26 mouse cellular contexts compared by ENCODE assay signal in genomic region chr12:71269367-71269766, GRCm38 (mm10). TPM values are rescaled to one million over a fixed set of nuclear protein-coding genes. Genes with fewer than 3 reads are reported as not detected.
DNase-seq lines count a peak whose midpoint lies in the region; ATAC-seq and TF ChIP-seq lines count a peak whose summit lies in the region.
"Had no signal": no experiment of that assay in that cellular context is flagged by ENCODE, and none has a peak within 500 bp of the region (broad histone marks: within the 10 kb centered on the region; RNA-seq: fewer than 3 reads in every experiment).

No protein-coding gene starts in this region.

- no peak overlapping the region for H3K4me2 ChIP-seq in midbrain, embryonic 11.5 days
- no peak overlapping the region for H3K4me2 ChIP-seq in midbrain, embryonic 15.5 days
- H3K4me2 ChIP-seq: embryonic facial prominence, embryonic 13.5 days; embryonic facial prominence, embryonic 15.5 days; forebrain, embryonic 12.5 days; forebrain, embryonic 15.5 days had no signal

- no peaks in the 10 kb centered on the region for H3K36me3 ChIP-seq in midbrain, embryonic 11.5 days (ENCODE audit: control insufficient read depth, insufficient read depth, low read length)
- no peaks in the 10 kb centered on the region for H3K36me3 ChIP-seq in midbrain, embryonic 15.5 days (replicated peaks)
- no peaks in the 10 kb centered on the region for H3K36me3 ChIP-seq in ES-E14 (ENCODE audit: control insufficient read depth, insufficient read depth, low read length, poor library complexity, severe bottlenecking)
- H3K36me3 ChIP-seq: embryonic facial prominence, embryonic 13.5 days; embryonic facial prominence, embryonic 15.5 days; forebrain, embryonic 10.5 days; forebrain, embryonic 12.5 days; forebrain, embryonic 15.5 days had no signal

- WGBS in midbrain, embryonic 11.5 days, result 89% methylated on average over 7 of the region's 7 CpGs
- 91% methylated on average over 7 of the region's 7 CpGs for WGBS in midbrain, embryonic 15.5 days

- no peak overlapping the region for H3K9ac ChIP-seq in midbrain, embryonic 11.5 days (ENCODE audit: low read length)
- no peak overlapping the region for H3K9ac ChIP-seq in midbrain, embryonic 15.5 days
- no peak overlapping the region for H3K9ac ChIP-seq in ES-E14 (ENCODE audit: insufficient read depth, low read depth, low read length, poor library complexity, severe bottlenecking)
- H3K9ac ChIP-seq: embryonic facial prominence, embryonic 13.5 days; embryonic facial prominence, embryonic 15.5 days; forebrain, embryonic 12.5 days; forebrain, embryonic 15.5 days; forebrain, postnatal 0 days had no signal

- no peaks in the 10 kb centered on the region for H3K27me3 ChIP-seq in midbrain, embryonic 11.5 days (ENCODE audit: control insufficient read depth, insufficient read depth, low read length)
- no peaks in the 10 kb centered on the region for H3K27me3 ChIP-seq in midbrain, embryonic 15.5 days (replicated peaks)
- H3K27me3 ChIP-seq: CH12.LX; embryonic facial prominence, embryonic 13.5 days; embryonic facial prominence, embryonic 15.5 days; forebrain, embryonic 12.5 days; forebrain, embryonic 15.5 days had no signal

- peak; percentile 31 for DNase-seq in midbrain, embryonic 11.5 days (ENCODE audit: low spot score, missing footprints)
- DNase-seq in ES-E14 (ENCODE audit: low read depth, low spot score), result no peak
- DNase-seq in layer of hippocampus, postnatal 25 days (ENCODE audit: extremely low spot score in 1 of 2, low spot score in 1 of 2), result no peak
- DNase-seq in urinary bladder, postnatal 14 days (ENCODE audit: low spot score), result no peak
- DNase-seq: adrenal gland, adult 8-10 months; adrenal gland, postnatal 14 days; adrenal gland, postnatal 36 days; B cell, adult 2 months; cerebellum, adult 11-12 months; cerebellum, adult 2 months; cerebellum, adult 9-10 months; cerebellum, postnatal 10 days; cerebellum, postnatal 25 days; embryo, embryonic 11 days; forebrain, postnatal 0 days had no signal

- ATAC-seq in midbrain, embryonic 11.5 days (ENCODE audit: low FRiP score), result no peak
- no peak for ATAC-seq in midbrain, embryonic 15.5 days (replicated peaks)
- ATAC-seq: activated CD4-positive, CD25-positive, alpha-beta regulatory T cell, adult 4 months; CD4-positive, CD25-positive, alpha-beta regulatory T cell, adult 4 months; forebrain, embryonic 15.5 days; forebrain, postnatal 0 days had no signal

- H3K9me3 ChIP-seq in midbrain, embryonic 11.5 days (ENCODE audit: control insufficient read depth, low read length), result no peaks in the 10 kb centered on the region
- H3K9me3 ChIP-seq in midbrain, embryonic 15.5 days, result no peaks in the 10 kb centered on the region
- no peaks in the 10 kb centered on the region for H3K9me3 ChIP-seq in ES-E14 (ENCODE audit: control insufficient read depth, insufficient read depth, low read depth, low read length)
- H3K9me3 ChIP-seq: embryonic facial prominence, embryonic 13.5 days; embryonic facial prominence, embryonic 15.5 days; forebrain, embryonic 12.5 days; forebrain, embryonic 15.5 days had no signal

- H3K4me3 ChIP-seq in midbrain, embryonic 11.5 days (ENCODE audit: low read depth, low read length), result no peak overlapping the region
- no peak overlapping the region for H3K4me3 ChIP-seq in midbrain, embryonic 15.5 days
- peak overlapping the region in 1 of 2 experiments; percentile 55; a peak in 2 of 4 replicates for H3K4me3 ChIP-seq in ES-E14 (ENCODE audit: insufficient read depth in 1 of 2, low read depth in 1 of 2, low read length in 2 of 2, poor library complexity in 1 of 2, severe bottlenecking in 1 of 2)
- H3K4me3 ChIP-seq: embryonic facial prominence, embryonic 13.5 days; embryonic facial prominence, embryonic 15.5 days; erythroblast, embryonic 14.5 days; forebrain, embryonic 10.5 days; forebrain, embryonic 12.5 days; forebrain, embryonic 15.5 days had no signal

- in situ Hi-C loops in ES-E14 (cut with MboI; ENCODE audit: low sequenced_read_pairs in 2 of 2, unreplicated experiment in 2 of 2), result no loop called here

- H3K27ac ChIP-seq in midbrain, embryonic 11.5 days (ENCODE audit: low read depth, low read length), result no peak overlapping the region
- no peak overlapping the region for H3K27ac ChIP-seq in midbrain, embryonic 15.5 days
- H3K27ac ChIP-seq in ES-E14 (ENCODE audit: insufficient read depth, low read depth, low read length, poor library complexity, severe bottlenecking), result no peak overlapping the region
- H3K27ac ChIP-seq: embryonic facial prominence, embryonic 13.5 days; embryonic facial prominence, embryonic 15.5 days; forebrain, embryonic 10.5 days; forebrain, embryonic 12.5 days; forebrain, embryonic 15.5 days had no signal

- H3K4me1 ChIP-seq in midbrain, embryonic 11.5 days (ENCODE audit: control insufficient read depth, insufficient read depth, low read length), result no peaks in the 10 kb centered on the region
- H3K4me1 ChIP-seq in midbrain, embryonic 15.5 days, result no peaks in the 10 kb centered on the region
- peaks cover 0 to 8% of the 10 kb centered on the region in 2 experiments; a peak in 1 of 4 replicates for H3K4me1 ChIP-seq in ES-E14 (ENCODE audit: control insufficient read depth in 2 of 2, insufficient read depth in 2 of 2, low read length in 2 of 2, poor library complexity in 1 of 2)
- H3K4me1 ChIP-seq: embryonic facial prominence, embryonic 13.5 days; embryonic facial prominence, embryonic 15.5 days; forebrain, embryonic 10.5 days; forebrain, embryonic 12.5 days; forebrain, embryonic 15.5 days had no signal

TF ChIP-seq in ES-E14, 5 proteins besides CTCF, POLR2A, EP300 and RAD21:
- TF ChIP-seq CHD2 (IDR thresholded peaks at IDR 0.05; ENCODE audit: low read depth, low read length) (peak; percentile 88), MAFK (IDR thresholded peaks at IDR 0.05; ENCODE audit: insufficient read depth, low read depth, low read length) (no peak)

RNA-seq across cellular contexts. Expression of gene Dact1, which starts 40.3 kb away (rescaled TPM):
- 10.0 and 13.3 TPM in 2 replicates for polyA plus RNA-seq in midbrain, embryonic 11.5 days (2014; fragmentation: Nextera tagmentation; extraction: Ambion mirVana)
- polyA plus RNA-seq in midbrain, embryonic 15.5 days (2015; fragmentation: Nextera tagmentation; extraction: Ambion mirVana), result 36.5 and 37.8 TPM in 2 replicates
- 3.2 and 3.4 TPM in 2 replicates for total RNA-seq in ES-E14 (2012; rRNA removed)
- total RNA-seq in layer of hippocampus, postnatal 25 days (2021), result 10 to 100 TPM in 1 of 2 experiments, 1 to 10 TPM in 1; 9.5 to 10.1 TPM
- total RNA-seq: MEL had no signal
- polyA plus RNA-seq: CD4-positive, CD25-positive, alpha-beta regulatory T cell, adult 4 months; erythroblast, embryonic 14.5 days had no signal
